Mouse (Mus musculus): Measurements from ENCODE around the gene Neu1. TPM values are rescaled to one million over a fixed set of nuclear protein-coding genes. Genes with fewer than 3 reads are reported as not detected.
A peak's percentile ranks its signal among the peaks of the same experiment; 100 is the strongest.
"Not testable (repeated sequence)": the region's sequence is repeated elsewhere in the genome, so short reads cannot be mapped to it uniquely, and the experiment has no call there.

The Neu1 gene
- polyA plus RNA-seq, 1 experiment = 53.6 TPM

- no peak for DNase-seq (ENCODE audit: extremely low spot score in 1 of 2, low spot score in 1 of 2)
Measured at GRCm38 (mm10) chr17:34946486-34947140, 15.6 kb downstream of the Neu1 start.

GRCm38 (mm10) chr17:34947606-34948005 is 16.6 kb downstream of the Neu1 start:
- DNase-seq (ENCODE audit: extremely low spot score in 1 of 2, low spot score in 1 of 2) = peak in 1 of 2 experiments; percentile 34

GRCm38 (mm10) chr17:34948721-34949552 is 17.9 kb downstream of the Neu1 start:
- DNase-seq (ENCODE audit: extremely low spot score in 1 of 2, low spot score in 1 of 2) = not testable (repeated sequence)

- DNase-seq (ENCODE audit: extremely low spot score in 1 of 2, low spot score in 1 of 2) = no peak
Measured at GRCm38 (mm10) chr17:34949553-34949969, 18.5 kb downstream of the Neu1 start.

- DNase-seq (ENCODE audit: extremely low spot score in 1 of 2, low spot score in 1 of 2) = no peak
Measured at GRCm38 (mm10) chr17:34950514-34951455, 19.7 kb downstream of the Neu1 start.

GRCm38 (mm10) chr17:34951636-34952377 is 20.8 kb downstream of the Neu1 start:
- peak in 1 of 2 experiments; percentile 57 for DNase-seq (ENCODE audit: extremely low spot score in 1 of 2, low spot score in 1 of 2)

- peak; percentile 48 to 81 for DNase-seq (ENCODE audit: extremely low spot score in 1 of 2, low spot score in 1 of 2)
Measured at GRCm38 (mm10) chr17:34952378-34953040, 21.5 kb downstream of the Neu1 start.

GRCm38 (mm10) chr17:34953258-34953657 is 22.2 kb downstream of the Neu1 start:
- DNase-seq (ENCODE audit: extremely low spot score in 1 of 2, low spot score in 1 of 2) = no peak

GRCm38 (mm10) chr17:34953904-34954303 is 22.9 kb downstream of the Neu1 start:
- no peak for DNase-seq (ENCODE audit: extremely low spot score in 1 of 2, low spot score in 1 of 2)

GRCm38 (mm10) chr17:34954831-34955230 is 23.8 kb downstream of the Neu1 start:
- DNase-seq (ENCODE audit: extremely low spot score in 1 of 2, low spot score in 1 of 2) = no peak

GRCm38 (mm10) chr17:34955884-34956283 is 24.8 kb downstream of the Neu1 start:
- no peak for DNase-seq (ENCODE audit: extremely low spot score in 1 of 2, low spot score in 1 of 2)

- peak in 1 of 2 experiments; percentile 50 for DNase-seq (ENCODE audit: extremely low spot score in 1 of 2, low spot score in 1 of 2)
Measured at GRCm38 (mm10) chr17:34956340-34956739, 25.3 kb downstream of the Neu1 start.

GRCm38 (mm10) chr17:34957291-34957690 is 26.2 kb downstream of the Neu1 start:
- not testable (repeated sequence) for DNase-seq (ENCODE audit: extremely low spot score in 1 of 2, low spot score in 1 of 2)

- not testable (repeated sequence) for DNase-seq (ENCODE audit: extremely low spot score in 1 of 2, low spot score in 1 of 2)
Measured at GRCm38 (mm10) chr17:34957966-34958365, 26.9 kb downstream of the Neu1 start.

- DNase-seq (ENCODE audit: extremely low spot score in 1 of 2, low spot score in 1 of 2) = not testable (repeated sequence)
Measured at GRCm38 (mm10) chr17:34958734-34959129, 27.7 kb downstream of the Neu1 start.

- peak; percentile 55 to 84 for DNase-seq (ENCODE audit: extremely low spot score in 1 of 2, low spot score in 1 of 2)
Measured at GRCm38 (mm10) chr17:34959130-34959778, 28.2 kb downstream of the Neu1 start, which contains the start of gene Hspa1b. TSS of gene Hspa1b (minus strand) at chr17:34959238.

GRCm38 (mm10) chr17:34959881-34960515 is 28.9 kb downstream of the Neu1 start:
- DNase-seq (ENCODE audit: extremely low spot score in 1 of 2, low spot score in 1 of 2) = no peak
